Mouse (Mus musculus) thymus, postnatal 4 days (tissue): ENCODE data around the gene Nubpl.

Experiments
- DNase-seq: peaks from one replicate; pipeline ENCODE4 v3.0.0; 2021

Nubpl gene

DNA sequence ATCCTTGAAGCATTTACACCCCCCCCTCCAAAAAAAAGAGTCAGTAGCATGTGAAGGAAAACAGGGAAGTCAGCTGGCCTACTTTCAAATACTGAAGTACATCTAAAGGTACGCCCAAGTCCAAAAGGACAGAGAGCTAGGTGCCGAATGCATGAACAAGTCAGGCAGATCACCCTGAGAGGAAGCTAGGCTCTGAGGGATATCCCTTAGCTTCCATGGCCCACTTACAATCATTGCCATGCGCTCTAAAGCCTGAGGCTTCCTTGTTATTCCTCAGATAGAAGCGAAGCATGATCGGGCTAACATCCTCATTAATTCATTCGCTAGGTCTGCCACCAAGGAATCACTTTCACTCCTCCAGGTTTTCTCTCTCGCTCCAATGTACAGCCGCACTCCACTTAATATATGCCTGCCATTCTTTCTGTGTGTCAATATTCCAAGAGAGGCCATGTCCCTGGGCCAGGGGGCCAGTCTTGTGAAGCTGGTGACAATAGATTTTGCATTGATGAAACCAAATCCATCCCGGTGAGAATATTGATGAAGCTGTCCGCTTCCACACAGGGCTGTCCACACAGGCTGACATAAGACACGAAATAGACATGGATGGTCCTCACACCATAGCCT, 237.7 kb downstream of the Nubpl start:
- DNase-seq: no peak

DNA sequence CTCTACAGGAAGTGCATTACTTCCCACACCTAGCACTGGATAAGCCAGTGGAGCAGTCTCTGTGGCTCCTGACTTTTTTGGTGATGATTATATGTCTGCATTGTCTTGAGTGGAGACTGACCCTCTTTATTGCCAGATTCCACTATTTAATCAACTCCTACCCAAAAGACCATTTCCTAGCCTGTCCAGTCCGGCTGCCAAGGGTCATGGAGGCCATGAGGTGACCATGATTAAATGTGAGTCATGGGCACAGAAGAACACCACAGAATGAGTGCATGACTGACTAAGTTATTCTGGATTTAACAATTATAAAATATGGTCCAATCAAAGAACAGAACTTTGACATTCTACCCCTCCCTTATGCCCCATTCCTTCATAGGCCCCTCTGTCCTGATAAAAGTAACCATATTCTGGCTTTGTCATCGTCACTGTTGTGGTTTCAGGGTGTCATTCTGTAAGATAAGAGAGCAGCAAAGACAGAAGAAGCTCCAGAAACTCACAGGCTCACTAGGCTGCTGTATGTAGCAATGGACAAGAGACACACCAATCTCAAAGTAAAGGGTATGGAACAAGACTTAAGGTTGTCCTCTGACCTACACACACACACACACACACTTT, 240.7 kb downstream of the Nubpl start:
- no peak for DNase-seq

DNA sequence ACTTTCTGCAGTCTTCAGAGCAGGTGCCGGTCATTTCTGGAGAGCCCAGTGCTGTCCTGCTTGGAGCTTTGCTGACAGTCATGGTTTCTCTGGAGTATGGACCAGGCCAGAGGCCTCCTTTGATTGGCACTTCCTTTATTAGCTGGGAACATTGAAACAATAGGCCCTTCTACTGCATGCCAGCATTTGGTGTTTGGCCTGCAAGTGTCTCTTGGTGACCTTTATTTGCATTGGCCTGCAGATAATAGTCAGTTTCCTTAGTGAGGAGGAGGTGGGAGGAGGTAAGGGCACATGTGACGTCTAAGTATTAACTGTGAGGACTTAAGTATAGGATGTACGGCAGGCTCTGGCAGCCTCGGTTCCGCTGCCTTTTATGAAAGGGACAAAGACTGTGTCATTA, 249.1 kb downstream of the Nubpl start:
- no peak for DNase-seq

DNA sequence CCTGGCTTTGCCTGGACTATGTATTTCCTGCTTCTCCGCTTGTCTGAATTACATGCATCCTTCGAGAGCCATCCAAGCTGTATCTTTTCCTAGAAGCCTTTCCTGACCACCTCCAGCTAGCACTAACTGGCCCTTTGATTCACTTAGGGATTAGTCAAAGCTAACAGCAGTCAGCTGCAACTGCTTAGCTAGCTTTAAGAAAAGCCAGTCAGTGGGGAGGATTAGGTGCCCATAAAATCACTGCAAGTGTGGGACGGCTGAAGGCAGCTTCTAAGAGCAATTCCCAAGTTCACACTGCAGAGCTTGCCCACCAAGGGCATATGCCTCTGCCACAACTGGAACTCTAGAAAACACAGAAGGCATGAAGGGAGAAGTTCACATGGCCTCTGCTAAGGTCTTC, 252.7 kb downstream of the Nubpl start:
- DNase-seq: no peak

DNA sequence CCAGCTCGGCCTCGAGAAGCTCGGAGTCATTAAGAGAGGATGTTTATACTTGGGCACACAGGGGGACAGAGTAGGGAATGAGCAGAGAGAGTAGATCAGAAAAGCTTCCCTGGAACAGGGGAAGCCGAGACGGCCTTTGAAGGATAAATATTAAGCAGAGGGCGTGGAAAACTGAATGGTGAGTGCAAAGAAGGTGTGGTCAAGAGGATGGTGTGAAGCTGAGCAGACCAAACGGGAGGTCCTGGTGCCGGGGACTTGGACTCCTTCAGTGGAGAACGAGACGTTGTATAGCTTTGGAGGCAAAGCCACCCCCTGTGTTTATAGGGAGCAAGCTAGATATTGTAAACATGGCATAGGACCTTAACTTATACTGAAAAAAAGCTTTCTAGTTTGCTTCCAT, 261.9 kb downstream of the Nubpl start:
- DNase-seq: no peak

DNA sequence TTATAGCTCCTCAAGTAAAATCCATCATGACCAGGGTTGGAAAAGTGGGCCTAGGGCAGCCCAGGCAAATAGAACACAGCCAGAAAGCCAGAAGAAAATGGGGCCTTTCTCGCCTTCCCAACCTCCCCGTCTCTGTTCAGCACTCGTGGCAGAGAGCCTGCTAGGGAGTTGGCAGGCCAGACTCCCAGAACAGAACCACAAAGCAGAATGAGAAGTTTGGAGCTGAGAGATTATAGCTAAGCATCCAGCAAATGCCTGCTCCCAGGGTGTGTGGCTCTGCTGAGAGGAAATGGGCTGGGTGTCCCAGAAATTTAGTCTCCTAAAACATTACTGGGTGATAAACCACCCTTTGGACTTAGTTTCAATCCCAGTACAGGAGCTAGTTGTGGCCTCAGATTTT, 262.6 kb downstream of the Nubpl start:
- DNase-seq: no peak

DNA sequence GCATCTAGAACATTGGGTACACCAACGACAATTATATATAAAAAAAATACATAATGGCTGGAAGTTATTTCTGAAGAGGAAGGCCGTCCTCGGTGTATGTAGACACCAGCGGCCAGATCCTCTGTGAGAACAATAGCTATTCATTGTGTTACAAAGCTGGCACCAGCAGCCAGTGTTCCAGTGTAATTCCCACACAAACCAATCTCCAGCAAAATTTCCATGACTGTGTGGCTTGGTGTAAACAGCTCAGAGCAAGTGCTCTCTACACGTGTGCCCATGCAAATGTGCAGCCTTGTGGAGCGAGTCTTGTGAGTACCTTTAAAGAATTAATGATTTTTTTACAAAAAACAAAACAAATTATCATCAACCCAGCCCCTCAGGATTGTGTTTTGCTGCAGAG, 263.7 kb downstream of the Nubpl start:
- DNase-seq: no peak
